ENCODE assay signal across 7 mouse cellular contexts in genomic region chr5:142906532-142907047, GRCm38 (mm10). TPM values are rescaled to one million over a fixed set of nuclear protein-coding genes. Genes with fewer than 3 reads are reported as not detected.
A peak's percentile ranks its signal among the peaks of the same experiment; 100 is the strongest.
DNase-seq lines count a peak whose midpoint lies in the region; ATAC-seq and TF ChIP-seq lines count a peak whose summit lies in the region.

Actb (minus strand) TSS chr5:142906754.

- H3K27ac ChIP-seq in embryonic facial prominence, embryonic 12.5 days = peak within 1 kb of the TSS; percentile 100
- H3K27ac ChIP-seq in kidney, adult 2 months (ENCODE audit: insufficient read depth, low read depth, low read length) = peak within 1 kb of the TSS; percentile 99
- peak within 1 kb of the TSS; percentile 100 for H3K27ac ChIP-seq in limb, embryonic 12.5 days
- peak within 1 kb of the TSS; percentile 100 for H3K27ac ChIP-seq in midbrain, embryonic 15.5 days
- H3K27ac ChIP-seq in spleen, adult 2 months (ENCODE audit: insufficient read depth, low read length) = peak within 1 kb of the TSS; percentile 100

- WGBS in embryonic facial prominence, embryonic 12.5 days = 1% methylated on average over 41 of the region's 41 CpGs
- whole genome bisulfite sequencing in kidney, adult 2 months = under 1% methylated on average over 41 of the region's 41 CpGs
- under 1% methylated on average over 41 of the region's 41 CpGs for WGBS in limb, embryonic 12.5 days
- WGBS in midbrain, embryonic 15.5 days = under 1% methylated on average over 41 of the region's 41 CpGs
- WGBS in spleen, adult 2 months = 1% methylated on average over 41 of the region's 41 CpGs

- peak within 1 kb of the TSS; percentile 94 for H3K4me3 ChIP-seq in embryonic facial prominence, embryonic 12.5 days
- H3K4me3 ChIP-seq in kidney, adult 2 months (ENCODE audit: insufficient read depth, low read depth, low read length) = peak within 1 kb of the TSS; percentile 84
- peak within 1 kb of the TSS; percentile 98 for H3K4me3 ChIP-seq in limb, embryonic 12.5 days (replicated peaks)
- H3K4me3 ChIP-seq in midbrain, embryonic 15.5 days = peak within 1 kb of the TSS; percentile 96
- H3K4me3 ChIP-seq in spleen, adult 2 months (ENCODE audit: extremely low read depth, insufficient read depth, insufficient read length) = peak within 1 kb of the TSS; percentile 100

- H3K4me1 ChIP-seq in embryonic facial prominence, embryonic 12.5 days = peaks cover 53% of the 10 kb centered on the region
- peaks cover 34% of the 10 kb centered on the region for H3K4me1 ChIP-seq in kidney, adult 2 months (ENCODE audit: control insufficient read depth, insufficient read depth, low read length)
- H3K4me1 ChIP-seq in limb, embryonic 12.5 days (replicated peaks) = peaks cover 56% of the 10 kb centered on the region
- peaks cover 51% of the 10 kb centered on the region for H3K4me1 ChIP-seq in midbrain, embryonic 15.5 days
- H3K4me1 ChIP-seq in spleen, adult 2 months (ENCODE audit: control insufficient read depth, insufficient read depth, insufficient read length) = peaks cover 23% of the 10 kb centered on the region; the same call in 1 of the 2 replicates

- ATAC-seq in embryonic facial prominence, embryonic 12.5 days (ENCODE audit: insufficient number of reproducible peaks, insufficient read depth, low FRiP score, low TSS enrichment) = peak; percentile 65
- peak; percentile 44 for ATAC-seq in limb, embryonic 12.5 days (ENCODE audit: insufficient number of reproducible peaks, insufficient read depth, low FRiP score, low TSS enrichment, low read depth)
- ATAC-seq in midbrain, embryonic 15.5 days (replicated peaks) = peak; percentile 84

- H3K36me3 ChIP-seq in embryonic facial prominence, embryonic 12.5 days = peaks cover 36% of the 10 kb centered on the region
- H3K36me3 ChIP-seq in kidney, adult 2 months (ENCODE audit: control insufficient read depth, insufficient read depth, low read length) = peaks cover 16% of the 10 kb centered on the region; the same call in 1 of the 2 replicates
- peaks cover 37% of the 10 kb centered on the region for H3K36me3 ChIP-seq in limb, embryonic 12.5 days
- H3K36me3 ChIP-seq in midbrain, embryonic 15.5 days (replicated peaks) = peaks cover 34% of the 10 kb centered on the region
- peaks cover 43% of the 10 kb centered on the region for H3K36me3 ChIP-seq in spleen, adult 2 months (ENCODE audit: control insufficient read depth, insufficient read depth, low read length)

- H3K9me3 ChIP-seq in embryonic facial prominence, embryonic 12.5 days = no peaks in the 10 kb centered on the region
- no peaks in the 10 kb centered on the region for H3K9me3 ChIP-seq in limb, embryonic 12.5 days
- H3K9me3 ChIP-seq in midbrain, embryonic 15.5 days = no peaks in the 10 kb centered on the region

- H3K27me3 ChIP-seq in embryonic facial prominence, embryonic 12.5 days = no peaks in the 10 kb centered on the region
- no peaks in the 10 kb centered on the region for H3K27me3 ChIP-seq in kidney, adult 2 months (replicated peaks; ENCODE audit: control insufficient read depth, insufficient read depth, low read length)
- H3K27me3 ChIP-seq in limb, embryonic 12.5 days = no peaks in the 10 kb centered on the region
- no peaks in the 10 kb centered on the region for H3K27me3 ChIP-seq in midbrain, embryonic 15.5 days (replicated peaks)
- no peaks in the 10 kb centered on the region for H3K27me3 ChIP-seq in spleen, adult 2 months (ENCODE audit: control insufficient read depth, insufficient read depth, low read length)

- peak; percentile 100 for TF ChIP-seq POLR2A in kidney, adult 2 months (IDR thresholded peaks at IDR 0.05; ENCODE audit: low read depth, low read length)
- peak; percentile 100 for TF ChIP-seq POLR2A in spleen, adult 2 months (IDR thresholded peaks at IDR 0.05; ENCODE audit: low read depth, low read length)

- peak; percentile 97 for DNase-seq in adrenal gland, postnatal 25 days
- DNase-seq in heart, adult 18-20 months = peak; percentile 98
- DNase-seq in kidney, adult 2 months = peak; percentile 98
- peak; percentile 91 to 95 for DNase-seq in spleen, adult 2 months (ENCODE audit: low read depth in 1 of 2, low spot score in 2 of 2)

- no peak for TF ChIP-seq CTCF in kidney, adult 2 months (conservative IDR thresholded peaks at IDR 0.05; ENCODE audit: insufficient read depth, insufficient read length, low read depth, low read length)
- TF ChIP-seq CTCF in spleen, adult 2 months (IDR thresholded peaks at IDR 0.05; ENCODE audit: extremely low read depth, insufficient read depth, insufficient read length, insufficient replicate concordance) = peak; percentile 11; the same call in 1 of the 2 replicates

- H3K4me2 ChIP-seq in embryonic facial prominence, embryonic 12.5 days (replicated peaks) = peak within 1 kb of the TSS; percentile 89
- H3K4me2 ChIP-seq in limb, embryonic 12.5 days = peak within 1 kb of the TSS; percentile 76
- H3K4me2 ChIP-seq in midbrain, embryonic 15.5 days = peak within 1 kb of the TSS; percentile 86

- peak within 1 kb of the TSS; percentile 100 for H3K9ac ChIP-seq in embryonic facial prominence, embryonic 12.5 days
- H3K9ac ChIP-seq in limb, embryonic 12.5 days (replicated peaks) = peak within 1 kb of the TSS; percentile 100
- peak within 1 kb of the TSS; percentile 99 for H3K9ac ChIP-seq in midbrain, embryonic 15.5 days

RNA-seq across cellular contexts. Expression of gene Actb, which starts in this region (rescaled TPM):
- 2,846 and 3,181 TPM in 2 replicates for total RNA-seq in adrenal gland, postnatal 25 days (2021)
- 13,963 and 14,730 TPM in 2 replicates for polyA plus RNA-seq in embryonic facial prominence, embryonic 12.5 days (2016; fragmentation: Nextera tagmentation; extraction: Ambion mirVana)
- total RNA-seq in heart, adult 18-20 months (2021) = 1,000 to 10,000 TPM in 1 of 2 experiments, 100 to 1,000 TPM in 1; 875 to 1,008 TPM
- polyA plus RNA-seq in kidney, adult 2 months (2012; rRNA removed) = 2,111 and 2,511 TPM in 2 replicates
- 12,553 and 13,538 TPM in 2 replicates for polyA plus RNA-seq in limb, embryonic 12.5 days (2016; fragmentation: Nextera tagmentation; extraction: Ambion mirVana)
- 13,428 and 14,272 TPM in 2 replicates for polyA plus RNA-seq in midbrain, embryonic 15.5 days (2015; fragmentation: Nextera tagmentation; extraction: Ambion mirVana)
- polyA plus RNA-seq in spleen, adult 2 months (2012; rRNA removed) = 6,692 and 9,830 TPM in 2 replicates

Comparison
In these comparisons a context has a peak if more than half of its experiments do, and no peak if none do; other contexts are left out.
1. Peak in every context shown above with its lines: DNase-seq, ATAC-seq, H3K4me3 ChIP-seq and H3K27ac ChIP-seq.